Mouse (Mus musculus): ENCODE data around the gene Gm37240. TPM values are rescaled to one million over a fixed set of nuclear protein-coding genes. Genes with fewer than 3 reads are reported as not detected.

The Gm37240 gene
- polyA plus RNA-seq, 1 experiment from 2014 or later: 3.3 TPM

DNA sequence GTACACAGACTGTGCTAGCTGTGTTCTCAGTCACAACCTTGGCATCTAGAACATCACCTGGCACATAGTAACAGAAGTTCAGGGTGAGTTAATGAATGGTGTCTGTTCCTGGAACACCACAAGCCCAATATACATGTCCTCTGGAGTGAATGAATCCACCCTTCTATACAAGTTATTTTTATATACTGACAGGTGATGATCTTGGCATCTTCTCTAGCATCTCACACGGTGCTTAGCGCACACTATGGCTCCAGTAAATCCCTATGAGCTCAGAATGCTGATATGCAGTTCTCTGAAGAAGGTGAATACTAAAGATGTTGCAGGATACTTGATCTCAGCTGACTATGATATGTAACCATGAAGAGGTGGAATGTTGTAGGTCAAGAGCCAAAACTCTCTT lies 24.4 kb downstream of the Gm37240 start:
- Histone ChIP-seq H3K4me3 (ENCODE audit: low read depth, low read length) (no peak overlapping the region), H3K9ac (ENCODE audit: low read depth, low read length) (no peak overlapping the region), H3K36me3 (ENCODE audit: control insufficient read depth, insufficient read depth) (no peaks in the 10 kb centered on the region), H3K4me1 (replicated peaks; ENCODE audit: control insufficient read depth, insufficient read depth, low read length) (no peaks in the 10 kb centered on the region), H3K27ac (ENCODE audit: low read depth, low read length) (no peak overlapping the region), H3K4me2 (replicated peaks; ENCODE audit: low read depth) (no peak overlapping the region), H3K27me3 (replicated peaks; ENCODE audit: control insufficient read depth, insufficient read depth, low read length) (no peaks in the 10 kb centered on the region), H3K9me3 (ENCODE audit: control insufficient read depth) (no peaks in the 10 kb centered on the region)
- whole genome bisulfite sequencing: 93% methylated on average over 2 of the region's 2 CpGs
- TF ChIP-seq CTCF (IDR thresholded peaks at IDR 0.05; ENCODE audit: low read depth): no peak
- ATAC-seq: no peak

- Histone ChIP-seq H3K27me3 (replicated peaks; ENCODE audit: control insufficient read depth, insufficient read depth, low read length) (no peaks in the 10 kb centered on the region), H3K27ac (ENCODE audit: low read depth, low read length) (no peak overlapping the region), H3K9me3 (ENCODE audit: control insufficient read depth) (no peaks in the 10 kb centered on the region), H3K9ac (ENCODE audit: low read depth, low read length) (no peak overlapping the region), H3K4me1 (replicated peaks; ENCODE audit: control insufficient read depth, insufficient read depth, low read length) (no peaks in the 10 kb centered on the region), H3K4me3 (ENCODE audit: low read depth, low read length) (no peak overlapping the region), H3K36me3 (ENCODE audit: control insufficient read depth, insufficient read depth) (no peaks in the 10 kb centered on the region), H3K4me2 (replicated peaks; ENCODE audit: low read depth) (no peak overlapping the region)
- no peak for TF ChIP-seq CTCF (IDR thresholded peaks at IDR 0.05; ENCODE audit: low read depth)
- WGBS: 75% methylated on average over 5 of the region's 5 CpGs
- no peak for ATAC-seq
Observed at GRCm38 (mm10) chr3:85860996-85861395, 26.3 kb downstream of the Gm37240 start.

GRCm38 (mm10) chr3:85859311-85859710 lies 28.0 kb downstream of the Gm37240 start:
- Histone ChIP-seq H3K36me3 (ENCODE audit: control insufficient read depth, insufficient read depth) (no peaks in the 10 kb centered on the region), H3K4me3 (ENCODE audit: low read depth, low read length) (no peak overlapping the region), H3K4me1 (replicated peaks; ENCODE audit: control insufficient read depth, insufficient read depth, low read length) (no peaks in the 10 kb centered on the region), H3K4me2 (replicated peaks; ENCODE audit: low read depth) (no peak overlapping the region), H3K27me3 (replicated peaks; ENCODE audit: control insufficient read depth, insufficient read depth, low read length) (no peaks in the 10 kb centered on the region), H3K27ac (ENCODE audit: low read depth, low read length) (no peak overlapping the region), H3K9ac (ENCODE audit: low read depth, low read length) (no peak overlapping the region), H3K9me3 (ENCODE audit: control insufficient read depth) (no peaks in the 10 kb centered on the region)
- no peak for ATAC-seq
- no peak for TF ChIP-seq CTCF (IDR thresholded peaks at IDR 0.05; ENCODE audit: low read depth)
- 75% methylated on average over 6 of the region's 6 CpGs for WGBS

GRCm38 (mm10) chr3:85858140-85859135 lies 28.9 kb downstream of the Gm37240 start:
- Histone ChIP-seq H3K36me3 (ENCODE audit: control insufficient read depth, insufficient read depth) (no peaks in the 10 kb centered on the region), H3K4me3 (ENCODE audit: low read depth, low read length) (no peak overlapping the region), H3K4me1 (replicated peaks; ENCODE audit: control insufficient read depth, insufficient read depth, low read length) (no peaks in the 10 kb centered on the region), H3K9me3 (ENCODE audit: control insufficient read depth) (no peaks in the 10 kb centered on the region), H3K4me2 (replicated peaks; ENCODE audit: low read depth) (no peak overlapping the region), H3K9ac (ENCODE audit: low read depth, low read length) (no peak overlapping the region), H3K27me3 (replicated peaks; ENCODE audit: control insufficient read depth, insufficient read depth, low read length) (no peaks in the 10 kb centered on the region), H3K27ac (ENCODE audit: low read depth, low read length) (no peak overlapping the region)
- TF ChIP-seq CTCF (IDR thresholded peaks at IDR 0.05; ENCODE audit: low read depth): no peak
- 65% methylated on average over 11 of the region's 11 CpGs for WGBS
- no peak for ATAC-seq

- H3K36me3 ChIP-seq (ENCODE audit: control insufficient read depth, insufficient read depth): no peaks in the 10 kb centered on the region
- no peak for ATAC-seq
- no peaks in the 10 kb centered on the region for H3K4me1 ChIP-seq (replicated peaks; ENCODE audit: control insufficient read depth, insufficient read depth, low read length)
- WGBS: 69% methylated on average over 4 of the region's 4 CpGs
- H3K27ac ChIP-seq (ENCODE audit: low read depth, low read length): no peak overlapping the region
- TF ChIP-seq CTCF (IDR thresholded peaks at IDR 0.05; ENCODE audit: low read depth): no peak
- H3K4me3 ChIP-seq (ENCODE audit: low read depth, low read length): no peak overlapping the region
- H3K4me2 ChIP-seq (replicated peaks; ENCODE audit: low read depth): no peak overlapping the region
- H3K9me3 ChIP-seq (ENCODE audit: control insufficient read depth): no peaks in the 10 kb centered on the region
- H3K9ac ChIP-seq (ENCODE audit: low read depth, low read length): no peak overlapping the region
- no peaks in the 10 kb centered on the region for H3K27me3 ChIP-seq (replicated peaks; ENCODE audit: control insufficient read depth, insufficient read depth, low read length)
Observed at GRCm38 (mm10) chr3:85857083-85857482, 30.2 kb downstream of the Gm37240 start.

- Histone ChIP-seq H3K4me3 (ENCODE audit: low read depth, low read length) (no peak overlapping the region), H3K9ac (ENCODE audit: low read depth, low read length) (no peak overlapping the region), H3K36me3 (ENCODE audit: control insufficient read depth, insufficient read depth) (no peaks in the 10 kb centered on the region), H3K27ac (ENCODE audit: low read depth, low read length) (no peak overlapping the region), H3K4me1 (replicated peaks; ENCODE audit: control insufficient read depth, insufficient read depth, low read length) (no peaks in the 10 kb centered on the region), H3K4me2 (replicated peaks; ENCODE audit: low read depth) (no peak overlapping the region), H3K27me3 (replicated peaks; ENCODE audit: control insufficient read depth, insufficient read depth, low read length) (no peaks in the 10 kb centered on the region), H3K9me3 (ENCODE audit: control insufficient read depth) (no peaks in the 10 kb centered on the region)
- 78% methylated on average over 5 of the region's 5 CpGs for WGBS
- TF ChIP-seq CTCF (IDR thresholded peaks at IDR 0.05; ENCODE audit: low read depth): no peak
- ATAC-seq: no peak
Observed at GRCm38 (mm10) chr3:85855947-85856346, 31.4 kb downstream of the Gm37240 start.

Measured in intestine, postnatal 0 days (tissue).